Mouse (Mus musculus) brain, embryonic 14.5 days (tissue): ENCODE data around the gene Cand1. TPM values are rescaled to one million over a fixed set of nuclear protein-coding genes. Genes with fewer than 3 reads are reported as not detected.

Source experiments
- DNase-seq: peaks from one replicate; pipeline ENCODE4 v3.0.0-alpha.2; 2011; ENCODE audit warnings: low read depth
- CTCF ChIP-seq: fragments of 200-500 bp; IDR thresholded peaks from 2 replicates; pipeline ENCODE4 v1.5.1; 2012; ENCODE audit warnings: inconsistent platforms, mild to moderate bottlenecking, moderate library complexity, borderline replicate concordance; ENCODE audit not compliant: insufficient read depth, insufficient read length; ENCODE audit errors: extremely low read depth
- POLR2A ChIP-seq: fragments of 200-500 bp; IDR thresholded peaks from 2 replicates; pipeline ENCODE4 v1.6.1; 2012; ENCODE audit warnings: mild to moderate bottlenecking, inconsistent platforms, borderline replicate concordance; ENCODE audit not compliant: poor library complexity, insufficient read depth, insufficient read length, severe bottlenecking; ENCODE audit errors: extremely low read depth
- polyA plus RNA-seq: library from polyadenylated mRNA; depleted of rRNA; stranded (reverse); fragments of >200 nt; gene quantifications from 2 replicates; pipeline ENCODE4 v1.2.3, GENCODE M21; 2012

Gene Cand1
- polyA plus RNA-seq, 1 experiment, result 70.5 TPM

GRCm38 (mm10) chr10:119239633-119239968 is 254 bp downstream of the Cand1 start:
- no peak for DNase-seq
- TF ChIP-seq CTCF (no peak), POLR2A (no peak; the same call in 1 of the 2 replicates)

- TF ChIP-seq POLR2A (no peak), CTCF (no peak)
- DNase-seq, result peak; percentile 64
These were observed 747 bp downstream of the Cand1 start for GRCm38 (mm10) chr10:119238985-119239631.

DNA sequence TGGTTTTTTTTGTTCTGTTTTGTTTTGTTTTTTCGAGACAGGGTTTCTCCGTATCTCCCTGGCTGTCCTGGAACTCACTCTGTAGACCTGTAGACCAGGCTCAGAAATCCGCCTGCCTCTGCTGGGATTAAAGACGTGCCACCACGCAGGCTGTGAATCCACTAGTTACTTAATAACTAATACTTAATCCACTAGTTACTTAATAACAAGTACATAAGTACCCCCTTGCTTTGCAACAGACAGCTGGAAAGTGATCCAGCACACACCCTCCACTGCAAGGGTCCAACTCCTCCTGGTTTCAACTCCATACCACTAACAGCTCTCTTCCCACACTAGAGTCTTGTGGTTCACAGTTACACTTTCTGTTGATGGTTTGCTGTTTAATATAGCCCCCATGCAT is 8.3 kb downstream of the Cand1 start:
- DNase-seq, result no peak
- TF ChIP-seq POLR2A (no peak), CTCF (no peak)

- TF ChIP-seq CTCF (no peak), POLR2A (no peak)
- DNase-seq, result no peak
These were observed 9.2 kb downstream of the Cand1 start for GRCm38 (mm10) chr10:119230703-119231102.

- no peak for DNase-seq
- TF ChIP-seq POLR2A (no peak), CTCF (no peak)
These were observed 9.7 kb downstream of the Cand1 start for GRCm38 (mm10) chr10:119230074-119230669.

DNA sequence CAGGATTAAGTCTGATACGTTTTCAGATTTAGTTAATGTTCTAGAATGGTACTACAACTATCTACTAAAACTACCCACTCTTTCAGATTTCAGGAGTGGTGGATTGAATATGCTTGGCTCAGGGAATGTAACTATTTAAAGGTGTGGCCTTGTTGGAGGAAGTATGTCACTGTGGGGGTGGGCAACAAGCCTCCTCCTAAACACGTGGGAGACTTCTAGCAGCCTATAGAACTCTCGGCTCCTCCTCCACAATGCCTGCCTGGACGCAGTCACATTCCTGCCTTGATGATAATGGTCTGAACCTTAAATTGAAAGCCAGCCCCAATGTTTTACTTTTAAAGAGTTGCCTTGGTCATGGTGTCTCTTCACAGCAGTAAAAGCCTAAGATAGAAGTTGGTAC is 16.2 kb downstream of the Cand1 start:
- TF ChIP-seq POLR2A (no peak), CTCF (no peak)
- no peak for DNase-seq

DNA sequence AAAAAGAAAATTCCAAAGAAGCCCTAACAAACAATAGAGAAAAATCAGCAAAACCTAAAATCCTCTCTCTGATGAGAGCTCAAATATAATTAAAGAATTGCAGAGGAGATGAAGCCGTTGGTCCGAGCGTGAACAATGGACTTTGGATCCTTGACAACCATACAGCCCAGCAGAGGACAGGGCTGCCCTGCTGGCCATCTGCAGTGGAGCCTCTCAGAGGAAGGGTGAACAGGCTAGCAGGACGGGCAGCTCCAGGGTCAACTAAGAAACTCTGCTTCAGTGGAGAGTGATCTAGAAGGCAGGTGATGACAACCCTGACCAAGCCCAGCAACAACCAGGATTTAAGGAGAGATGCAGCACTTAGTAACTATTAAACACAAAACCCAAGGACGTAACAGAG is 18.2 kb downstream of the Cand1 start:
- TF ChIP-seq CTCF (no peak), POLR2A (no peak)
- DNase-seq, result no peak

DNA sequence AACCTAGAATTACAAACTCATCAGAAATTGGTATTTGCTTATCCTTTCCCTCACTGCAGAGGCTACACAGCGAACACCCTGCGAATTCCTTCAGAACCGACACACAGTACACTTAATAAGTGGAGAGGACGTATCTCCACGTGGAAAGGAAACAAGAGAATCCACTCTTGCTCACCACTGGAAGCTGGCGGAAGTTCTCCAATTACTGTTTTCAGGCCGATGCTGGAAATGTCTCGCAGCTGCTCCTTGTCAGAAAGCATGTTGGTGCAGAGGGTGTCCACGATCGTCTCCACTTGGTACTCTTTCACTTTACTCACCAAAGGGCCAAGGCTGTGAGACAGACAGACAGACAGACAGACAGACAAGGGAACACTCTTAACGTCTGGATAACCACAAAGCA is 20.4 kb downstream of the Cand1 start:
- TF ChIP-seq CTCF, result no peak
- TF ChIP-seq POLR2A, result no peak

DNA sequence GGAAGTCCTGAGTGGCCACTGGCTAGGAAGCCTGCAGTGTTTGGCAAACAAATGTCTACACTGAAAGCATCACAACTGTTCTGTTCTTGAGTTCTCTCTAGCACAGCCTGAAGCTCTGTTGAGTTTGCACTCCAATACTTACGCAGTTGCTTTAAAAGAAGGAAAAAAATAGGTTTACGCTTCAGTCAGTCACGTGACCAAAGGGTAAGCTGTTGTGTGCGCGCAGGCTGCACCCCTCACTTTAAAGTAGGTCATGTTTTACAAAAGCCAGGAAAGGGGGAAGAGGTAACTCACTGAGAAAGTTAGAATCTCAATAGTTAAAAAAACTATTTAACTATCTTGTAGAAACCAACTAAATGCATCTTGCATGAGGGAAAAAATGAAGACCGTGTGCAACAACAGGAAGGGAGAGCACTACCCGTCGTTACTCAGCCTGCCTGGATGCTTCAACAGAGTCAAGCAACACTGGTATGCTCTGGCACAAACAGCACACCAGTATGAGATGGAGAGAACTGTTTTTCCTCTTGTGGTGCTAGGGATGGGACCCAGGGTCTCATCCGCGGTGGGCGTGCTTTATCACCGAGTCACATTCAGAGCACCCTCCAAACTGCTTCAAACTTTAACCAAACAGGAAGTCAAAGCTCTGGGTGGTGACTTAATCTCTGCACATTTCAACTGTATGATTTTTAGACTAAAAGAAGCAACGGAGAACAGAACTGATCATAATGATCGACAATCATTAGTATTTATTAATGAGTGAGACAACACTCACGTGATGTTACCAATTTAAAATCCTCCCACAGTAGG is 21.4 kb downstream of the Cand1 start:
- TF ChIP-seq CTCF, result no peak
- TF ChIP-seq POLR2A, result no peak
- DNase-seq, result peak; percentile 28

More for the DNA sequence above, 20.4 kb downstream of the Cand1 start:
- no peak for DNase-seq

DNA sequence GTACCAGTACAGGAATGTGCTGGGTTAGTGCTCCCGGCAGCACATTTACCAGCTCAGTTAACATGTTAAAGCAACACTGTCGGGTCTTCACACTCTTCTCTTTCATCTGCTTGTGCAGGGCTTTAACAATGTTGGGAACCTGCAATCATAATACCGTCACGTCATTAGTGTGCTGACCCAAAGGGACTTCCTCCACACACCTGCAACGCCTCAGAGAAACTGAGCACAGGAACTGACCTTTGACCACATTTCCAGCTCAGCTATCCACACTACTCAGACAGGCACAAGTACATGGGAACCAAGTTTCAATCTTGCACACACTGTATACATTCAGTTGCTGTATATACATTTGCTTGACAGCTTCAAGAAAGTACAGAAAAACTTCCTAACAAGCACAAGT is 27.4 kb downstream of the Cand1 start:
- TF ChIP-seq CTCF, result no peak
- TF ChIP-seq POLR2A, result no peak
- no peak for DNase-seq

DNA sequence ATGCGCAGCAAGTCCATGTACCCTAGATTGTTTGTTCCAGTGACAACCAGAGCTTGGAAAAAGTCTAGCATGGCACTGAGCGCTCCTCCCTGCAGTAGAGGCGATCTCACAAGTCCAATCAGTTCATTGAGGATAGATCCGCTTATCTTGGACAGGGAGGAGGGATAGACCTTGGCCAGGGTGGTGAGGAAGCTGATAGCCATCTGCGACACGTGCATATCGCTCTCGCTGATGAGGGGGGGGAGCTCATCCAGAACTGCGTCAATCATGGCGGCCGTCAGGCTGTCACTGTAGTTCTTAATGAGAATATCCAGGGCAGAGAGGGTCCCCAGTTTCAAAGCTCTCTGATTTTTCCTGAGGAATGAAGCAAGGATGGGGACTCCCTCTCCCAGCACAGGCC is 28.6 kb downstream of the Cand1 start:
- TF ChIP-seq CTCF (no peak), POLR2A (no peak)
- peak; percentile 37 for DNase-seq

DNA sequence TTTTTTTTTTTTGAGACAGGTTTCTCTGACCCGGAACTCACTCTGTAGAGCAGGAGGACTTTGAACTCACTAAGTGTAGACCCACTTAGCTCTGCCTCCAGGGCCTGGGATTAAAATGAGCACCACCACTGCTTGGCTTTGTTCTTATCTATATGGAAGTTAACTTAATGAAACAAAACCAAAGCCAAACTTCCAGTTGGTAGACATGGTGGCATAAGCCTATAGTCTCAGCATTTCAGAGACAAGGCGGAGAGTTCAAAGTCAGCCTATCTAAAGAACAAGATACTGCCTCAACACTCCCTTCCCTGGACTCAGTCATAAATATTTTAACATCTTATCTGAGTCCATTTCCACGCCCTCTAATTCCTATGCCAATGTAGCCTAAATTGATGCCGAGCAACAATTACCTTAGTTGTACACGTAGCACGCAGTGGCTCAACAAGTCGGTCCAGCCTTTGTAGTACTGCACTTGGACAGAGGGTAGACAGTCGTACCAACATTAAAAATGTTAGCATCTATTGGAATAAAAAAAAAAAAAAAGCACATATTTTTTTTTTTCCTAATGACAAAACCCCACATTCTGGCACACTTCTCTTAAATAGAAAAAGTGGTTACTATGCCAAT is 33.4 kb downstream of the Cand1 start:
- DNase-seq, result no peak
- TF ChIP-seq POLR2A (no peak), CTCF (no peak)
